Mouse (Mus musculus) lung, postnatal 0 days (tissue): ENCODE measurements around the gene Sgip1. TPM values are rescaled to one million over a fixed set of nuclear protein-coding genes. Genes with fewer than 3 reads are reported as not detected.

ENCODE experiments used
- ATAC-seq: fragments of 200-750 bp; cut with Nextera tagmentation; 2 replicates; pipeline ENCODE4 v1.8.0; 2017; ENCODE audit warnings: moderate library complexity
- DNase-seq: peaks from one replicate; pipeline ENCODE4 v3.0.0-alpha.2; 2016; ENCODE audit warnings: low spot score
- H3K27ac ChIP-seq: fragments of 300-500 bp; sonication (generic); 2 replicates; pipeline ENCODE4 v1.5.1; 2014; ENCODE audit warnings: antibody characterized with exemption, mild to moderate bottlenecking, low read length, mixed read lengths
- H3K27me3 ChIP-seq: fragments of 300-500 bp; sonication (generic); replicated peaks from 2 replicates; pipeline ENCODE4 v1.6.1; 2014; ENCODE audit warnings: low read length, mixed read lengths; ENCODE audit not compliant: insufficient read depth
- H3K36me3 ChIP-seq: fragments of 300-500 bp; sonication (generic); 2 replicates; pipeline ENCODE4 v1.6.1; 2014; ENCODE audit warnings: low read length, mixed read lengths; ENCODE audit not compliant: insufficient read depth
- H3K4me1 ChIP-seq: fragments of 300-500 bp; sonication (generic); 2 replicates; pipeline ENCODE4 v1.6.1; 2014; ENCODE audit warnings: antibody characterized with exemption, low read depth, low read length, mixed read lengths; ENCODE audit not compliant: insufficient read depth
- H3K4me2 ChIP-seq: fragments of 300-500 bp; sonication (generic); replicated peaks from 2 replicates; pipeline ENCODE4 v1.6.1; 2014; ENCODE audit warnings: low read depth, mild to moderate bottlenecking, low read length, moderate library complexity, mixed read lengths
- H3K4me3 ChIP-seq: fragments of 300-500 bp; sonication (generic); 2 replicates; pipeline ENCODE4 v1.5.1; 2014; ENCODE audit warnings: low read depth, low read length
- H3K9ac ChIP-seq: fragments of 300-500 bp; sonication (generic); replicated peaks from 2 replicates; pipeline ENCODE4 v1.6.1; 2014; ENCODE audit warnings: low read depth, mild to moderate bottlenecking
- H3K9me3 ChIP-seq: fragments of 300-500 bp; sonication (generic); 2 replicates; pipeline ENCODE4 v1.6.1; 2016; ENCODE audit warnings: low read length, mixed read lengths
- CTCF ChIP-seq: IDR thresholded peaks from 2 replicates; pipeline ENCODE4 v1.5.1; 2016; ENCODE audit warnings: antibody characterized with exemption, mild to moderate bottlenecking
- EP300 ChIP-seq: IDR thresholded peaks from 2 replicates; pipeline ENCODE4 v1.6.1; 2016; ENCODE audit warnings: antibody characterized with exemption, mild to moderate bottlenecking, control low read depth
- WGBS: fragments of 180-500 bp; shearing (Covaris S2); extraction: QIAGEN DNeasy Blood & Tissue Kit; methylation state at CpG from one replicate; pipeline ENCODE4 v1.1.7; 2014; 5-methylcytosine and 5-hydroxymethylcytosine counted together
- polyA plus RNA-seq: library from polyadenylated mRNA; unstranded; fragments of >200 nt; fragmentation: Nextera tagmentation; extraction: Ambion mirVana; gene quantifications from 2 replicates; pipeline ENCODE4 v1.2.1, GENCODE M21; 2015

The Sgip1 gene
- polyA plus RNA-seq, 1 experiment from 2014 or later, result 7.8 TPM

DNA sequence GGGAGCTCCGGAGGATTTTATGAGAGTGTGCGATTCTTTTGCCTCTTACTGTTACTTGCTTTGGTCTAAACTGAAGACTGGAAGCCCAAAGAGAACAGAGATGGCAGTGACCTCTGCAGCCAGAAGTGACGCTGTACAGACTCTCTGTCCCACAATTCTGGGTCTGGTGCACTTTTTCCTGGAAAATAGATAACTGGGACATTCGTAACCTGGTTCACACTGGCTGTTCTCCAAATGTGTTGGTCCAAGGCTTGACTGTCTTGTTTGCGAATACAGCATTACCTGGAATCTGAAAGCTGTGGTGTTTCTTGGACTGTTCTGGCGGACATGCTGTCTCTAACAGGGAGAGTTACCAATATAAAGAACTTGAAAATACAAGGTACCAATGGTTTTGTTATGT lies 109.4 kb downstream of the Sgip1 start:
- TF ChIP-seq CTCF (no peak), EP300 (no peak)
- WGBS, result 86% methylated on average over 6 of the region's 6 CpGs
- ATAC-seq, result no peak

DNA sequence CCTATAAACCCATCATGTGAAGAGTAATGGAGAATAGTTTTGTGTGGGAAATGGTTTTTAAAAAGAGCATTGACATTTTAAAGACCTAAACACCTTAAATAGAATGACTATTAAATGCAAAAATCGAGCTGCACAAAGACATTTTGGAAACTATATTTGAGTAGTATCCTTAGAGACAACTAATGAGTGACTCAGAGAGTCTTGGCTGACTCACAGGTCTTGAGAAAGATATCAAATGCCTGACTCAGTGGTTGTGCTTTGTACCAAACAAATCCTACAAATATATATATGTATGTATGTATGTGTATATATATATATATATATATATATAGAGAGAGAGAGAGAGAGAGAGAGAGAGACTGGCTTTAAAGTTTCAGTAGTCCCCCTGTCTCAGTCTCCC lies 110.1 kb downstream of the Sgip1 start:
- no peak for TF ChIP-seq CTCF
- TF ChIP-seq EP300, result no peak
- H3K9me3 ChIP-seq, result no peaks in the 10 kb centered on the region
- H3K9ac ChIP-seq, result no peak overlapping the region
- H3K27me3 ChIP-seq, result no peaks in the 10 kb centered on the region
- H3K4me2 ChIP-seq, result no peak overlapping the region
- DNase-seq (no peak), ATAC-seq (no peak)
- H3K4me3 ChIP-seq, result no peak overlapping the region
- no peaks in the 10 kb centered on the region for H3K36me3 ChIP-seq
- H3K27ac ChIP-seq, result no peak overlapping the region
- 53% methylated on average over 1 of the region's 1 CpGs for WGBS
- H3K4me1 ChIP-seq, result no peaks in the 10 kb centered on the region

More for the DNA sequence above, 109.4 kb downstream of the Sgip1 start:
- Histone ChIP-seq H3K9me3 (no peaks in the 10 kb centered on the region), H3K4me1 (no peaks in the 10 kb centered on the region), H3K9ac (no peak overlapping the region), H3K27ac (no peak overlapping the region), H3K4me3 (no peak overlapping the region), H3K4me2 (no peak overlapping the region), H3K36me3 (no peaks in the 10 kb centered on the region), H3K27me3 (no peaks in the 10 kb centered on the region)
- no peak for DNase-seq

DNA sequence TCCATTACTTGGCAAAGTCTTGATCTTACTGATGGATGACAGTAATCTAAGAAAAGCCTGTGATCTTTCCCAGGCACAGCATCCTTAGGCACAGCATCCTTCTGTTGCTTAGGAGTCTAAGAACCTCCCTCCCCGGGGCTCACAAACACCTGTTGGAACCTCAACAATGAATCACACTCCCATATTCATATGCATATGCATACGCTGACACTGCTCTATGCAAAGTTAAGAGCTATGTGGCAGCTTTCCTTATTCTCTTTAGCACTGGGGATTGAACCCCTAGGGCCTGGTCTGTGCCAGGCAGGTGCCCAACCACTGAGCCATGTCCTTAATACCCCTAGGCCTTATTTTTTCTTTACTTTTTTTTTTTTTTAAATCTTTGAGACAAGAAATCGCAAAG lies 111.2 kb downstream of the Sgip1 start:
- 85% methylated on average over 3 of the region's 3 CpGs for WGBS
- Histone ChIP-seq H3K9ac (no peak overlapping the region), H3K27ac (no peak overlapping the region), H3K9me3 (no peaks in the 10 kb centered on the region), H3K36me3 (no peaks in the 10 kb centered on the region), H3K4me2 (no peak overlapping the region), H3K27me3 (no peaks in the 10 kb centered on the region), H3K4me1 (no peaks in the 10 kb centered on the region), H3K4me3 (no peak overlapping the region)
- ATAC-seq, result no peak
- no peak for DNase-seq
- TF ChIP-seq CTCF, result no peak
- no peak for TF ChIP-seq EP300

DNA sequence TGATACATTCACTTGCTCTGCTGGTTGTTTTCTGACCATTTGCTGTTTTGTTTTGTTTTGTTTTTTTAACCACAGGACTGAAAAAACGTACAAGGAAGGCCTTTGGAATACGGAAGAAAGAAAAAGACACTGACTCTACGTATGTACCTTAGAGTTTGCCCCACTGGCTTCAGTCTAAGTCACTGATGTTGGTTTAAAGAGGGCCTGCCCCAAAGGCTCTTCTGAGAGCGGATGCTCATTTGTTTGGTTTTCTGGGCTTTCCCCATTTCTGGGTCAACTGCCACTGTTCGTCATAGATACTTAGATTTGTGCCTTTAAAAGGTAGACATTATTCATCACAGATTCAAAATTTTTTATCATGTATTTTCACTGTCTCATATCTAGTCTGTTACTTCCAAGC lies 111.7 kb downstream of the Sgip1 start:
- Histone ChIP-seq H3K4me2 (no peak overlapping the region), H3K4me3 (no peak overlapping the region), H3K9ac (no peak overlapping the region), H3K27ac (no peak overlapping the region), H3K27me3 (no peaks in the 10 kb centered on the region), H3K36me3 (no peaks in the 10 kb centered on the region), H3K4me1 (no peaks in the 10 kb centered on the region), H3K9me3 (no peaks in the 10 kb centered on the region)
- no peak for TF ChIP-seq CTCF
- TF ChIP-seq EP300, result no peak
- DNase-seq, result no peak
- WGBS, result 77% methylated on average over 5 of the region's 5 CpGs
- ATAC-seq, result no peak

DNA sequence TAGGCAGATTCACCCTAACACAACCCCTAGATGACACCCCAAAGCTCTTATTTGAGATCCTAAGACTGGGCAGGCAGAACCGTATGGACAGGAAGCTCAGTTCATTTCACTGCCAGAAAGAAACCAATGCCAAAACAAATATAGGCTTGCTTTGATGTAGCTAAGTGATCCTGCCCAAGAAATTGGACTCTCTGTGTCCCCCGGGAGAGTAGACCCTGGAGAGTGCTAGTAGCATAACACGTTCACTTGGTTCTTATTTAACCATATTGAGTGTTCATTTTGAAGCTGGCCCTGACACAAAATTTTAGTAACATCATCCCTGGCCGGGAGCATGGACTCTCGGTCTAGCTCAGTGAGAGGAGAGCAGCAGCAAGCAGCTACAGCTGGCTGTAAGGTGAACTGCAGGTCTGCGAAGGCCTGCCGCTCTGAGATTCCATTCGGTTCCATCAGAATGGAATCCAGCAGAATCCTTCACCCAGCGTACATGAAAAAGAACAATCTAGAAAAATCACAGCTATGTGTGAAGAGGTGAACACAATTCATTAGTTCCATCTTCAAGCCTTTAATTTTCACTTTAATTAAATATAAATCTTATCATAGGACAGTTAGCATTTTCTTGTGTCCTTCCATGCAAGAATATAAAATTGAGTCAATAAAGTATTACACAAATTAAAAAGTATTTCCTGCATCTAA lies 112.4 kb downstream of the Sgip1 start:
- ATAC-seq (no peak), DNase-seq (no peak)
- Histone ChIP-seq H3K36me3 (no peaks in the 10 kb centered on the region), H3K4me2 (no peak overlapping the region), H3K27me3 (no peaks in the 10 kb centered on the region), H3K4me3 (no peak overlapping the region), H3K9ac (no peak overlapping the region), H3K4me1 (no peaks in the 10 kb centered on the region), H3K9me3 (no peaks in the 10 kb centered on the region), H3K27ac (no peak overlapping the region)
- TF ChIP-seq EP300 (no peak), CTCF (no peak)
- WGBS, result 54% methylated on average over 9 of the region's 9 CpGs

DNA sequence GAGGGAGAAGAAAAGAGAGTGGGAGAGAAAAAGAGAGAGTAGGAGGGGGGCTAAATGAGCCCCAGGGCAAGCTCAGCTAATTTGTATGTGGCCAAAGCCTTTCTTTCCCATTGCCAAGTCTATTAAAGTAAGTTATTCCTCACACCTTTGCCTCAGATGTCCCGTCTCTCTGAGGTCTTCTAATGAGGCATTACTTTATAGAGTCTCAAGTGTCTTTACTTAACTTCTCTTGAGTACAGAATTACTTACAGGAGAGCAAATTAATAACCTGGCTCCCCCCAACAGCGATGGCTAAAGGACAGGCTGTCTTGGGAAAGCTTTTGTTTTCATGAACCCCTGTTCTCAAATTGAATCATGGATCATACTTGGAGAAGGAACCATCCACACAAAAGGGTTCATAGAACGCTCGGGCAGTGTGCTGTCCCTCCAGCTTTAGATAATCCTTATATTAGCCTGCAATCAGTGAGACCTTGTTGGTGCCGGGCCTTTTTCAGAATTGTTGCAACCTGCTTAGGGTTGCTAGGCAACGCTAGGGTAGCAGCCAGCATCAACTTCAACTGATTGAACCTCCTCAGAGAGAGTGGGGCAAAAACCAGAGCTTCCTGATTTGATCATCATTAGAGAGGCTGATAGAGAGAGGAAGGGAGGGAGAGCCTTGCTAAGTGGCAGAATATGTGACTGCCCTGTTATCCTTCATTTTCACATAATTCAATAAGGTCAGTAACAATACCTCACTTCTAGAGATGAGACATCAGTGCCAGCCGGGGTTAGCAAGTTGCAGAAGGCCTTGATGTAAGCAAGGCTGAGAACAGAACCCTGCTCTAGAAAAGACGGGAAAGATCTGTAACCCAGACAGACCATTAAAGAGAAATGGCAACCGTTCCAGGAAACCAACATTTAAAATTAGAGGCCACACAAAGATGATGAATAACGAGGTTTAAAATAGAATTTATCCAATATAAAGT lies 114.1 kb downstream of the Sgip1 start:
- Histone ChIP-seq H3K36me3 (no peaks in the 10 kb centered on the region), H3K27me3 (no peaks in the 10 kb centered on the region), H3K4me2 (no peak overlapping the region), H3K27ac (no peak overlapping the region), H3K9me3 (no peaks in the 10 kb centered on the region), H3K4me3 (no peak overlapping the region), H3K9ac (no peak overlapping the region), H3K4me1 (no peaks in the 10 kb centered on the region)
- 72% methylated on average over 10 of the region's 10 CpGs for WGBS
- ATAC-seq (no peak), DNase-seq (no peak)
- no peak for TF ChIP-seq CTCF
- TF ChIP-seq EP300, result no peak
